Mouse (Mus musculus): Measurements from ENCODE around the gene Sfxn5. TPM values are rescaled to one million over a fixed set of nuclear protein-coding genes. Genes with fewer than 3 reads are reported as not detected.

Sfxn5 gene
- polyA plus RNA-seq, 2 experiments, result 0.77 to 1.2 TPM

DNA sequence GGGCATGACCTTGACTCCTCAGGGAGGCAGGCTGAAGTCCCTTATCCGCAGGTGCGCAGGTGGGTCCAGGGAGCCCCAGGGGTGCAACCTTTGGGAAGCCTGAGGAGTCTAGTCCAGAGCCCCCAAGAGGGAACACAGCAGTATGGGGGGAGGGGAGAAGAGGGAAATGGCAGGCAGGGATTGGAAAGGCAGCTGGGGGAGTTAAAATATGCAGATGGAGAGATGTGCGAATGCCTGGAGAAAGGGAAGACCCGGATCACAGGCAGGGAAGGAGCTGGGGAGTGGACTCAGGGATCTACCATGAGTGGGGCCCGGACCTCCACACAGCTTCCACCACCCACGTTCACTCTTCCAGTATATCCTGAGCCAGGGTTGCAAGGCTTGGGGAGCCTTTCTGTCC, 101.8 kb downstream of the Sfxn5 start:
- Histone ChIP-seq H3K27me3 (ENCODE audit: control insufficient read depth, insufficient read depth, low read length) (no peaks in the 10 kb centered on the region), H3K9me3 (ENCODE audit: control insufficient read depth, low read length) (no peaks in the 10 kb centered on the region), H3K4me1 (replicated peaks; ENCODE audit: control insufficient read depth in 2 of 2, insufficient read depth in 2 of 2, low read length in 1 of 2) (no peaks in the 10 kb centered on the region), H3K4me2 (ENCODE audit: low read depth) (no peak overlapping the region), H3K4me3 (ENCODE audit: insufficient read depth in 1 of 2, low read depth in 2 of 2, low read length in 2 of 2) (no peak overlapping the region), H3K27ac (no peak overlapping the region), H3K36me3 (replicated peaks; ENCODE audit: control insufficient read depth, insufficient read depth, low read depth) (no peaks in the 10 kb centered on the region), H3K9ac (replicated peaks) (no peak overlapping the region)
- TF ChIP-seq EP300 (IDR thresholded peaks at IDR 0.05; ENCODE audit: low read depth) (no peak), CTCF (IDR thresholded peaks at IDR 0.05; ENCODE audit: low read depth) (no peak)
- no peak for DNase-seq (ENCODE audit: low read depth in 3 of 3, low spot score in 3 of 3)
- WGBS (ENCODE audit: insufficient replicate concordance), result 42% methylated on average over 6 of the region's 6 CpGs
- ATAC-seq (ENCODE audit: insufficient read depth), result no peak

DNA sequence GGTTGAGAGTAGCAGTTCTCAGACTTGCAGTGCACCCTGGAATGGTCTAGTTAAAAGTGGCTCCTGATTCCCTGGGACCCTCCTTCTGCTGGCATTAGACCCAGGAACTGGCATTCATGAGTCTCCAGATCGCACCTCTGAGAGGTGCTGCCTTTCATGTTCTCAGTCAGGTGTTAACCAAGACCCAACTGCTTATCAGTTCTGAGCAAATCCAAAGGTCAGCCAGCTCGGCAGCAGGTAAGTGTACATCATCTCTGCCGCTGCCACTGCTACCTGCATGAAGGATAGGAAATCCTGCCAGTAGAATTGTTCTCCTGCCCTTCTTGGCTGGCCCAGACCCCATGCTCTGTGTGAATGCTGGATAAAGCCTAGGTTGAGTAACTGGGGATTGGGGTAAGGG, 102.5 kb downstream of the Sfxn5 start:
- H3K9me3 ChIP-seq (ENCODE audit: control insufficient read depth, low read length), result no peaks in the 10 kb centered on the region
- no peak for ATAC-seq (ENCODE audit: insufficient read depth)
- H3K36me3 ChIP-seq (replicated peaks; ENCODE audit: control insufficient read depth, insufficient read depth, low read depth), result no peaks in the 10 kb centered on the region
- H3K27me3 ChIP-seq (ENCODE audit: control insufficient read depth, insufficient read depth, low read length), result no peaks in the 10 kb centered on the region
- no peak overlapping the region for H3K4me3 ChIP-seq (ENCODE audit: insufficient read depth in 1 of 2, low read depth in 2 of 2, low read length in 2 of 2)
- H3K9ac ChIP-seq (replicated peaks), result no peak overlapping the region
- WGBS (ENCODE audit: insufficient replicate concordance), result 38% methylated on average over 3 of the region's 3 CpGs
- no peak for DNase-seq (ENCODE audit: low read depth in 3 of 3, low spot score in 3 of 3)
- H3K4me1 ChIP-seq (replicated peaks; ENCODE audit: control insufficient read depth in 2 of 2, insufficient read depth in 2 of 2, low read length in 1 of 2), result no peaks in the 10 kb centered on the region
- no peak for TF ChIP-seq EP300 (IDR thresholded peaks at IDR 0.05; ENCODE audit: low read depth)
- no peak for TF ChIP-seq CTCF (IDR thresholded peaks at IDR 0.05; ENCODE audit: low read depth)
- H3K27ac ChIP-seq, result no peak overlapping the region
- H3K4me2 ChIP-seq (ENCODE audit: low read depth), result no peak overlapping the region

DNA sequence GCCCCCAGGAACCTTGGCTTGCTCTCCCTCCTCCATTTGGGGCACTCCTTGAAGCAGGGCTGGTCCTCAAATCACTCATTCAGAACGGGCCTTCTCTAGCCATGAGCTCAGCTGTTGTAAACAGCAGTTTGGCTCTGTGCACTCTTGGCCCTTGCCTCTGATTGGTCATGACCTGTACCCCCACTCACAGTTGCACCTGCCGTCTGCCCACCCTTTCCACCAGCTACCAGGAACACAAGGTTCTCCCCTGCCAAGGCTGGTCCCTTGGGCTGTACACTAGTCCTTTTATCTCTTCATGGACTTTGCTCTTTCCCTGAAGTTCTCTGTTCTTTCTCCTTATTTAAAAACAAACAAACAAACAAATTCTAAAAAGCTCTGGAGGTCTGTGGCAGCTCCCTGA, 105.7 kb downstream of the Sfxn5 start:
- ATAC-seq (ENCODE audit: insufficient read depth), result no peak
- Histone ChIP-seq H3K36me3 (replicated peaks; ENCODE audit: control insufficient read depth, insufficient read depth, low read depth) (no peaks in the 10 kb centered on the region), H3K4me1 (replicated peaks; ENCODE audit: control insufficient read depth in 2 of 2, insufficient read depth in 2 of 2, low read length in 1 of 2) (no peaks in the 10 kb centered on the region), H3K27me3 (ENCODE audit: control insufficient read depth, insufficient read depth, low read length) (no peaks in the 10 kb centered on the region), H3K9ac (replicated peaks) (no peak overlapping the region), H3K4me3 (ENCODE audit: insufficient read depth in 1 of 2, low read depth in 2 of 2, low read length in 2 of 2) (no peak overlapping the region), H3K27ac (no peak overlapping the region), H3K4me2 (ENCODE audit: low read depth) (no peak overlapping the region), H3K9me3 (ENCODE audit: control insufficient read depth, low read length) (no peaks in the 10 kb centered on the region)
- no peak for DNase-seq (ENCODE audit: low read depth in 3 of 3, low spot score in 3 of 3)
- no peak for TF ChIP-seq EP300 (IDR thresholded peaks at IDR 0.05; ENCODE audit: low read depth)
- no peak for TF ChIP-seq CTCF (IDR thresholded peaks at IDR 0.05; ENCODE audit: low read depth)
- WGBS (ENCODE audit: insufficient replicate concordance), result 61% methylated on average over 2 of the region's 2 CpGs

DNA sequence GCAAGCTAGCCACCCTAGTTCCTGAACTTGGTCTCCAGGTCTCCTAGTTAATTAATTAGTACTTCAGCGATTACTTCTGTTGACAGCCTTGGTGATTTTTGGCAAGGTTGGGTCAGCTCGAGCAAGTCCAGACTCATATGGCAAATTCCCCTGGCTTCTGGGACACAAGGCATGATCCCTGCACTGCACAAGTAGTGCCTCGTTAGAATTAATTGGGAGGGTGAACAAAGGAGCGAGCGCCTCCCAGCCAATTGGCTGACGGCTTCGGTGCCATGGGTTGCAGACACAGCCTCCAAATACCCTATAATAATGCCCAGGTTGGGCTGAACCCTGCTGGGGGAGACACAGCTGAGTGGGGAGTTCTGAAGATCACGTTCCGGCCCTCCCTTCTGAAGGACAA, 106.7 kb downstream of the Sfxn5 start:
- ATAC-seq (ENCODE audit: insufficient read depth) (no peak), DNase-seq (ENCODE audit: low read depth in 3 of 3, low spot score in 3 of 3) (no peak)
- no peak for TF ChIP-seq CTCF (IDR thresholded peaks at IDR 0.05; ENCODE audit: low read depth)
- TF ChIP-seq EP300 (IDR thresholded peaks at IDR 0.05; ENCODE audit: low read depth), result no peak
- H3K4me2 ChIP-seq (ENCODE audit: low read depth), result no peak overlapping the region
- H3K9me3 ChIP-seq (ENCODE audit: control insufficient read depth, low read length), result no peaks in the 10 kb centered on the region
- WGBS (ENCODE audit: insufficient replicate concordance), result 73% methylated on average over 9 of the region's 9 CpGs
- H3K27me3 ChIP-seq (ENCODE audit: control insufficient read depth, insufficient read depth, low read length), result no peaks in the 10 kb centered on the region
- H3K4me1 ChIP-seq (replicated peaks; ENCODE audit: control insufficient read depth in 2 of 2, insufficient read depth in 2 of 2, low read length in 1 of 2), result no peaks in the 10 kb centered on the region
- no peak overlapping the region for H3K9ac ChIP-seq (replicated peaks)
- no peak overlapping the region for H3K4me3 ChIP-seq (ENCODE audit: insufficient read depth in 1 of 2, low read depth in 2 of 2, low read length in 2 of 2)
- no peak overlapping the region for H3K27ac ChIP-seq
- no peaks in the 10 kb centered on the region for H3K36me3 ChIP-seq (replicated peaks; ENCODE audit: control insufficient read depth, insufficient read depth, low read depth)

DNA sequence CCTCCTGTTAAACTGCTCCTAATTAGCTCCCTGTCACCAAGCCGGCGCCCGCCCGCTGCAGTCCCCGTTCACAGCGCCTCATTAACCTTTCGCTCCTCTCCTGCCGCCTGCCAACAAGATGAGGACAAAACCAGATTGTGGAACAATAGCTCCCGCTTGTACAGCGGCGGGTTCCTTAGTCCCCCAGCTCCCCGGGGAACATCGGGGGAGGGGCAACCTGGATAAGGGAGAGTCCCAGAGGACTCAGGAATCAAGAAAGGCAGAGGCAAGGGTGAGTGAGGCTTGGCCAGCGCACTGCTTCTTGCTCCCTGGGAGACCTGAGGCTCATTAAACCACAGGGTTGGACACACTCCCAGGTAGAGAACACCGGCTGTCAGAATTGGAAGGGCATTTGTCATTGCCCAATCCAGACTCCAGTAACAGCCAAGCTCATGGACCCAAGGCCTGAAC, 108.8 kb downstream of the Sfxn5 start:
- no peak for TF ChIP-seq CTCF (IDR thresholded peaks at IDR 0.05; ENCODE audit: low read depth)
- TF ChIP-seq EP300 (IDR thresholded peaks at IDR 0.05; ENCODE audit: low read depth), result no peak
- no peaks in the 10 kb centered on the region for H3K9me3 ChIP-seq (ENCODE audit: control insufficient read depth, low read length)
- DNase-seq (ENCODE audit: low read depth in 3 of 3, low spot score in 3 of 3), result no peak
- no peak overlapping the region for H3K9ac ChIP-seq (replicated peaks)
- H3K36me3 ChIP-seq (replicated peaks; ENCODE audit: control insufficient read depth, insufficient read depth, low read depth), result no peaks in the 10 kb centered on the region
- ATAC-seq (ENCODE audit: insufficient read depth), result no peak
- H3K27me3 ChIP-seq (ENCODE audit: control insufficient read depth, insufficient read depth, low read length), result no peaks in the 10 kb centered on the region
- H3K4me2 ChIP-seq (ENCODE audit: low read depth), result no peak overlapping the region
- WGBS (ENCODE audit: insufficient replicate concordance), result 60% methylated on average over 15 of the region's 15 CpGs
- no peaks in the 10 kb centered on the region for H3K4me1 ChIP-seq (replicated peaks; ENCODE audit: control insufficient read depth in 2 of 2, insufficient read depth in 2 of 2, low read length in 1 of 2)
- no peak overlapping the region for H3K27ac ChIP-seq
- H3K4me3 ChIP-seq (ENCODE audit: insufficient read depth in 1 of 2, low read depth in 2 of 2, low read length in 2 of 2), result no peak overlapping the region

Measured in liver, embryonic 14.5 days (tissue).